Mouse (Mus musculus): Measurements from ENCODE around the gene Acss1. TPM values are rescaled to one million over a fixed set of nuclear protein-coding genes. Genes with fewer than 3 reads are reported as not detected.

The Acss1 gene
- total RNA-seq, 2 experiments from 2014 or later = 121 to 136 TPM

DNA sequence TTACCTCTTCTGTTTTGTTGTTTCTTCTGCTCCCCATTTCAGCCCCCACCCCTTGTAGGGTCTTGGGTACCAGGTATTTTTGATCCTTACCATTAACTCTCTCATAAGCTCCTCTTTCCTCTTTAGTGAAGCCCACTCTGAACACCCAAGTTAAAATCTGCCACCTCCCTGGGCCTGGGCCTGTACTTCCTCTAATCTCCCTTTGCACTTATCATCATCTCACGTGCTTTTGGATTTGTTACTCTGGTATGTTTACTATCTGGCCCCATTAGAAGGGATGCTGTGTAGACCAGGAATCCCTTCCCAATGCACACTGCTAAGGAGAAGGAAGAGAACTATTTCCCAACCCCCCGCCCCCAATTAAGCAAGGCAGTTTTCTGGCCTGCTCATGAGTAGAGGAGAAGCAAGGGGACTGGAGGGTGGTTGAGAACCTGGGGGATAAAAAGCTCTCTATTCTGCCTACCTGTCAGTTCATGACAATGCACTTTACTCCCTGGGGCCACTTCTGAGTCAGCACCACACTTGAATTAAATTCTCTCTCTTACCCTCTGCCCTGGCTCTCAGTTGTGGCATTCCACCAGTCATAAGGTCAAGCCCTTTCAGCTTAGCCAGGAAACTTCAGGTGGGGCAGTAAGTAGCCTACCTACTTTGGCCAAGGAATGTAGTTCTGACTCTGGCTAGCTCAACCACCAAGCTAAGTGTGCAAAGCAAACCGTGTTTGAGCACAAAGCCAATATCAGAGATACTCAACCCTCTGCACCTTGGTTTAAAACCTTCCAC lies 72.7 kb downstream of the Acss1 start:
- no peak for DNase-seq
- intact Hi-C loops (cut with DNase I) = no loop called here

DNA sequence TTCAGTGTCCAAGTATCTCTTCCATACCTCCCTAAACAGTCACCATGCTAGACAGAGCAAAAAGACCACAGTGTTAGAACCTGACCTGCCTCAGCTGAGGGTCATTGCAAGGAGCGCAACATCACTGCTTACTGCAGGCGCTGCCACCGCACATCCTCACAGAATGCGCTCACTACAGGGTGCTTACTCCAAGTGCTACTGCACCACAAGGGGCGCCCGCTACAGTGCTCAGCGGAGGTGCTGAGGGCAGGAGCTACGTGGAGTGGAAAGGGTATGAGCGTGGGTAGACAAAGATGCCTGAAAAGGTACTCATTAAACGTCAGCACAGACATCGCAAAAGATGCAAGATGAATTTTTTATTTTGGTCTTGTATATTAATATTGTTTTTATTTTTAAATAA lies 79.2 kb downstream of the Acss1 start:
- no peak for DNase-seq
- intact Hi-C loops (cut with DNase I) = no loop called here

DNA sequence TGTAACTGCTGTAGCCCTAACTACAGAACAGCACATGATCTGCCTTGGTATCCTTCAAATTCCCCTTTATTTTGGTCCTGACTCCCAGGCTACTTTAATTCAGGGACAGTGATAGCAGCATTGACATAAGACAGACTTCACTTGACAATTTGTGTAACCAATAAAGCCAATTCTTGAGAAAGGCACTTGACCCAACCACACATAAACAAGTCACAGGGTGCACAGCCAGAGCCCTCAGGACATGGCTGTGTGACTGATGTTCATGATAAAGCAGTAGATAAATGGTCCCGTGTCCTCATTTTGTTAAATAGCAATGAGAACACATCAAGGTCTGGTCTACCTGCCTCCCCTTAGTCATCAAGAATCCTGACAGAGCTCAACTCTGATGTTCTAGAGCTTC lies 88.7 kb downstream of the Acss1 start:
- no peak for DNase-seq
- intact Hi-C loops (cut with DNase I) = no loop called here

DNA sequence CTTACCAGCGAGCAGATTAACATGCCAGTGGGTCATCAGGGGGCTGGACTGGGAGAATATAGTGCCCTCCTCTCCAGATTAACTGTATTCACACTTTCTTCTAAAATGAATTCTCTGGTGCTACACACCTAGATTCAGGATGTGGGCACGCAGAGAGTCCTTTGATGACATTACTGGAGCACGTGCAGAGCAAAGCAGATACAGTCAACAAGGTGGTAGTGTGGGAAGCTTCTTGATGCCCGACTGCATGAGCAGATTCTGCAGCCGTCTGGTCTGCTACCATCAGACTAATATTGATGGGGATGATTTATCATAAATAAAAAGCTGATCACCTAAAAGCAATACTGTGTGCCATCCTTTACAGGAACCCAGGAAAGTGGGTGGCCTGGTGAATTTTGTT lies 89.7 kb downstream of the Acss1 start:
- no peak for DNase-seq

DNA sequence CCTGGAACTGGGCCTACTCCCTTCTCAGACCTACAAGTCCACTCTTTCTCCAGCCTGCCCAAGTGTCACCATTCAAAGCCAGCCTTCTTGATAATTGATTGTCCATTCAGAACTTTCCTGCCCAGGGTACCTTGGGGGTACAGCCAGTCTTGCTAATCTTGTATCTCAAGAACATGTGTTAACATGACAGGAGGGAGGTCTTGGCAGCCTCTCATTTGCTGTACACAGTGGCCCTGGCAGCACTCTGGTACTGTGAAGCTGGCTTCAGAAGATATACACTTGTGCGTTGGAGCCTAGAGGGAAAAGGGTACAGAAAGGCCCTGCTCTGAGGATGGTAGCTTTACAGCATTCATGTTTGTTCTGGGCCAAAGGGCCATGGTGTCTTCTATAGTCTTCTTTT lies 92.0 kb downstream of the Acss1 start:
- peak in 1 of 2 experiments; percentile 1 for DNase-seq
- intact Hi-C loops (cut with DNase I) = no loop called here

More for the DNA sequence above, 89.7 kb downstream of the Acss1 start:
- intact Hi-C loops (cut with DNase I) = no loop called here

DNA sequence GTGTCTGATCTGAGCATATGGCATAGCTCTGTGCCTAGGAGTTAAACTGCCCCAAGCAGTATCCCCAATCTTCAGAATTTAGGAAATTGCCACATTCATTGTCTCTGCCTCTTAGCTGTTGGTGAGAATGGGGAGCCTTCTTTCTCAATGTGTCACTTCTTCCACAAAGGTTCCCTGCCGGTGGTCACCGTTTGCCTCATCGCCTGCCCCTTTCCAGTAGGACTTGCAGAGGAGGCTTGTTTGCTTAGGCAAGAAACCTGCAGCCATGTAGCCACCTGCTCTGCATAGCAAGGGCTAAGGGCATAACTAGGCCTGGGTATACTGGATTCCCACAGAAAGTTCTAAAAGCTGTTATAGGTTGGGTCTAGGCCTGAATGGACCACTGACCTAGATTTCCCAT lies 95.8 kb downstream of the Acss1 start:
- no peak for DNase-seq
- intact Hi-C loops (cut with DNase I) = no loop called here

DNA sequence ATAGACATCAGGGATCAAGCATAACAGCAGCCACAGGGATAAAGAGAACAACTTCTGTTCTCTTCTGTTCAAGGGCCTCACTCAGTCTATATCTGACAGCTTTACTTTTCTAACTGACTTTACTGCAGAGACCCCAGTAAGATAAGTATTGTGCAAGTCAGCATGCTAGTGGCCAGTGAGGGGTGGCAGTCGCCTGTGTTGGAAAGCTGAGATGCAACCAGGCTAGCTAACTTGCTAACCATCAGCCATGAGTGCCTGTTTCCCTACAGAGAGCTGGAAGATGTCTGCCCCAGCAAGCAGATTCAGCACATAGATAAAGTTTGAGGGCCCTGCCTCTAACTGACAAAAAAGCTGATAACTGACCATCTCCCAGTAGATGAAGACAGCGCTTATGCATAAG lies 97.5 kb downstream of the Acss1 start:
- intact Hi-C loops (cut with DNase I) = no loop called here

DNA sequence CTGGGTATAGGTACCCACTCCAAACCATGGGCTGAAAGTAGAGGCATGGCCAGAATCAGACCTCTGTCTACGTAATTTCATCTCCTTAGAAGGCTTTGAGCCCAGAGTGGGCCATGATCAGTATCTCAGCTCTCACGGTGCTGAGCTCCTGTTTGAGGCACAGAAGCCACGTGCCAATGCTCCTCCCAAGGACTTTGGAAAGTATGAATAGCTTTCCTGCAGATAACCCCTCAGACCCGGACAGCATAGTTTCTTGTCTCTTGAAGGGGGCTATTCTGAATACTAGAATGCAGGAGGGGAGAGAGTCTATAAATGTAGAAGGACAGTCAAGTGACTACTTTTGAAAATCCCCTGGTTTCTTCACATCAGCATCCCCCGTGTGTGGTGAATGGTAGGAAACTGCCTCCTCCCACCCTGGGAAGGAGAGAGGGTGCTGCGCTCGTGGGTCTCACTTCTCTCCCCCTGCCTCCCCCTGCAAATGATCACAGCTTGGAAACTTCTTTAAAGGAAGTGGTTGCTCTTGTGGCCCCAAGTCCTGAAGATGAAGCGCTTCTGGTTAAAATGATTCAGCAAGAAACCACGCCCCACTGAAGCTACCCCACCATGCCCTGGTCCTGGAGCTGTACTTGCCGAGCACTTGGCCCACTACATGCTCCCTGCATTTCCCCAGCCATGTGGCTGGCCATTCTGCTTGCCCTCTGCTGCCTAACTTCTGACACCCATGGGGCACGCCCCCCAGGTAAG lies 98.3 kb downstream of the Acss1 start, which contains the start of gene Cst7:
Gene Cst7, plus strand, starts transcription at position 569 of the 744 bp plus-strand sequence.
- intact Hi-C loops (cut with DNase I) = no loop called here
- no peak for DNase-seq

More for the DNA sequence above, 97.5 kb downstream of the Acss1 start:
- no peak for DNase-seq

Other genes with a start within 250 kb of the Acss1 start
- gene Zfp442, start 217.0 kb downstream of the Acss1 start, total RNA-seq (2021) = 1 to 10 TPM; 5.2 to 6.0 TPM
- under 1 TPM; 0.10 to 0.17 TPM for gene Zfp345, start 183.4 kb downstream of the Acss1 start, total RNA-seq (2021)
- gene Cst7, start 98.1 kb downstream of the Acss1 start, total RNA-seq (2021) = not detected
- gene Apmap, start 59.9 kb downstream of the Acss1 start, total RNA-seq (2021) = 10 to 100 TPM; 46.6 to 48.6 TPM
- not detected for gene Vsx1, start 20.9 kb upstream of the Acss1 start, total RNA-seq (2021)
- gene Entpd6, start 80.5 kb upstream of the Acss1 start, total RNA-seq (2021) = 10 to 100 TPM; 13.3 to 15.0 TPM
- gene Pygb, start 118.2 kb upstream of the Acss1 start, total RNA-seq (2021) = 100 to 1,000 TPM; 413 to 424 TPM
- gene Abhd12, start 236.2 kb upstream of the Acss1 start, total RNA-seq (2021) = 10 to 100 TPM; 34.9 to 39.7 TPM
- gene Gins1, start 236.9 kb upstream of the Acss1 start, total RNA-seq (2021) = 1 to 10 TPM; 2.7 TPM

All from heart, postnatal 14 days (tissue).